Mouse (Mus musculus): ENCODE measurements around the gene Prdx5. TPM values are rescaled to one million over a fixed set of nuclear protein-coding genes. Genes with fewer than 3 reads are reported as not detected.
A peak's percentile ranks its signal among the peaks of the same experiment; 100 is the strongest.

Gene Prdx5
- polyA plus RNA-seq (2012; rRNA removed): 177 and 243 TPM in 2 replicates

DNA sequence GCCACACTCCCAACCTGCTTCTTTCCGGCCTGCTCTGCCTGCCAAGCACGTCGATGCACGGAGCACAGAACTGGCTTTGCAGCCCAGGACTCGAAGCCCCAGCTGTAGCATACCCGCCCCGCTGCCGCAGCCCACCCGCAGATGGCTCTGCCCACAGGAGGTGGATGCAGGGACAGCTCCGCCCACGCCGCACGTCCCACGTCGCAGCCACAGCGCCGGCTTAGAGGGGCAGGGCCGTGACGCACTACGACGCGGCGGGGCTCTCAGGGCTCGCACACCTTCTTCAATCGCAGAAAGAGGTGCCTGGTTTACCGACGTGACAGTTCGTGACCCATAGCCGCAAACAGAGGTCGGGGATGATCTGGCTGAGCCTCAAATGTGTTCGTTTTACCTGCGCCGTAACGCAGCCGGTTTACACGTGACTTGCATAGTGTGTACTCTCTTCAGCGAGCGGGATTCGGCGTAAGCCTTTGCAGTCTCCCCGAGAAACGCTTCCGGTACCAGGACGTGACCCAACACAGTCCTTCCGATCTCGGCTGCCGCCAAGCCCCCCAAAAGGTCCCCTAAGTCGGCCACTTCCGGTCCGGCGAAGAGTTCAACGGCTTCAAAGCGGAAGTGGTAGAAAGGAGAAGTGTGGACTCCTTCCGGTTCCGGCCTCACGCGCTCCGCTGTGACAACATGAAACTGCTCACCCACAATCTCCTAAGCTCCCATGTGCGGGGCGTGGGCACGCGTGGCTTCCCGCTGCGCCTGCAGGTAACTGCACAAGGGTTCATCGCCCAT is at the start of gene Prdx5, which contains the start of gene Trmt112:
Gene Prdx5 (minus strand): TSS at position 600 of the 783 bp plus-strand sequence.
Gene Trmt112 (plus strand): TSS at position 192 of the 783 bp plus-strand sequence.
- DNase-seq (ENCODE audit: low read depth, low spot score): peak; percentile 68
- under 1% methylated on average over 65 of the region's 65 CpGs for WGBS

DNA sequence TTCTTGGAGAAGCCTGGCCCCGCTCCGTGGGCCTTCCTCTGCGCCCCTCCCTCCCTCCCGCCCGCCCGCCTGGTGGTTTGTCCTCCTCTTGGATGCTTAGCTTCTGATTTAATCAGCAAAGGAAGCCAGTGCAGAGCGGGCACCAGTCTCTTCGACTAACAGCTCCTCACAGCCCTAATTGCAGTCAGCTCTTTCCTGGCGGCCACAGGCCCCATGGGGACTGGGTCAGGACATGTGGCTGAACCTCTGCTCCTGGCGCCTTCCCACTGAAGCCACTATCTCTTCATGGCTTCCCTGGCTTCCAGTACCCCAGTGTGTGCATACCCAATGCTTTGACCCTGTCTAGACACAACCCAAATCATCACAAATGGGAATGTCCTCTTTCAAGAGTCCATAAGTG is 46.6 kb upstream of the Prdx5 start:
- DNase-seq (ENCODE audit: low read depth, low spot score): no peak
- WGBS: 87% methylated on average over 10 of the region's 10 CpGs

DNA sequence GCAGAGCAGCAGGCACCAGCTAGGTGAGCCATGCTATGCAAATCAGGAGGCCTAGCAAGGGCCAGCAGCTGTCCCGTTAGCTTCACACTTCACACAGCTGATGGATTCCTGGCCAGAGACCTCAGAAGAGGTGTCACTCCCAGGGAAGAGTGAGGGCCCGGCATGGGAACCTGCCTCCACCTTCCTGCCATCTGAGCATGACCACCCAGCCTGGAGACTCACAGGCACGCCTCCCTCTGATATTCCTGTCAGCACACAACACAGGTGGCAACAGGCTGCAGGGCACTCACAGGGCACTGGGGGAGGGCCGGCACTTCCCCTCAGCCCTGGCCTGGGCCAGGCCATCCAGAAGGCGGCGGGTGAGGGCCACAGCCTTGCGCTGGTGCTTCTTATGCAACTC is 45.5 kb upstream of the Prdx5 start:
- WGBS: 81% methylated on average over 7 of the region's 7 CpGs
- DNase-seq (ENCODE audit: low read depth, low spot score): no peak

DNA sequence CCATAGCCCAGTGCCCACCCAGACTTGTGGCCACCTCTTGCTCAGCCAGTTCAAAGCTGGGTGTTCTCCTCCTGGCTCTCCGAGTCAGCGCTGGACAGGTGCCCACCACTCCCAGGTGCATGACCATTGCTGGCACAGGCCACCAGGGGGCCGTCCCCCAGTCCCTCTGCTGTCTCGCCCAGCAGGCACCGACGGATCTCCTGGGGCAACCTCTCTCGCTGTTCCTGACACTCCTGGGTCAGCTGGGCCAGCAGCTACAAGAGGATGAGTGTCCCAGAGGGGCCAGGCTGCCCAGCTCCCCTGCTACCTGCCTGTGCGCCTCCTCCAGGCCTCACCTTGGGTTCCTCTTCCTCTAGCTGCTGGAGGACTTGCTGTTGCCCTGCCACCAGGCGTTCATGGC is 44.1 kb upstream of the Prdx5 start:
- DNase-seq (ENCODE audit: low read depth, low spot score): no peak
- 18% methylated on average over 9 of the region's 9 CpGs for WGBS

DNA sequence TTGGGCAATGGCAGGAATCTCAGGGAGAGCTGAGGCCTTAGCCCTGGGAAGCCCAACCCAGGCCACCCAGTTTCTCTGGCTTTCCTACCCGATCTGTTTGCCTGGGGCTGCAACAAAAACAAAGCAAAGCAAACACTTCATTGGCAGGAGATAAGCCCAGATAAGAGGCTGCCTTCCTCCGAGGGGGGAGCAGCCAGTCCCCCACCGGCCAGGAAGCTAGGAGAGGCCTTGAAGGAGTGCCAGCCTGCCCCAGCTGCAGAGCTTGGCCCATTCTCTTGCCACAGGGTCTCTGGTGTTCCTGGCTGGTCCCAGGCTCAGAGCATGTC is 42.8 kb upstream of the Prdx5 start:
- no peak for DNase-seq (ENCODE audit: low read depth, low spot score)
- WGBS: 13% methylated on average over 3 of the region's 3 CpGs

DNA sequence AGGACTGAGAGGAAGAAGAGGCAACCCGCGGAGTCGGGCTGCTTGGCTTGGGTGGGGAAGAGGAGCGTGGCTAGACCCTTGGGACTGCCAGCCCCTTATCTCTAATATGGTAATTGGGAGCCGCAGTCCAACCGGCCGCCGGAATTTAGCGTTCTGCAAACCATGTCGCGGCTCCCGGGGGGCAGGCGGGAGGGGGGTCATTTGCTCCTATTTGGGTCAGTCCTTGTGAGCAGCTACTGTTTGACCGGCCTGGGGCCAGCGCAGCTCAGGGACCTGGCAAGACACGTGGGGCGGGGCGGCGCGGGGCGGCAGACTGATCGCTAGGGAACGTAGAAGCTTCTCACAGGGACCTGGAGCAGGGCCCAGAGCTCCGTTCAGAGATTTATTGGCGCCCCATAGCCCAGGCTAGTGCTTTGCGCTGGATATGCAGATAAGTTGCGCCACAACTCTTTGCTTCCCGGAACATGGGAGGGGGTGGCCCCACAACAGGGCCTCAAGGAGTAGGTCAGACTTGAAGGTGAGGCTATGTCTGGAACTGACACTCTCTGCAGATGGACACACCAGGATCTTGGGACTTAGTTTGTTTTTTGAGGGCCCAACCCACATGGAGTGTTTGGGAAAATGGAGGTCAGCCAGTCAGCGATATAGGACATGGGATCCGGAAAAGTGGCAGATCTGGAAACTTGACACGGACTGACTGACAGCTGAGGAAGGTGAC is 42.2 kb upstream of the Prdx5 start:
- no peak for DNase-seq (ENCODE audit: low read depth, low spot score)
- whole genome bisulfite sequencing: 1% methylated on average over 31 of the region's 31 CpGs

DNA sequence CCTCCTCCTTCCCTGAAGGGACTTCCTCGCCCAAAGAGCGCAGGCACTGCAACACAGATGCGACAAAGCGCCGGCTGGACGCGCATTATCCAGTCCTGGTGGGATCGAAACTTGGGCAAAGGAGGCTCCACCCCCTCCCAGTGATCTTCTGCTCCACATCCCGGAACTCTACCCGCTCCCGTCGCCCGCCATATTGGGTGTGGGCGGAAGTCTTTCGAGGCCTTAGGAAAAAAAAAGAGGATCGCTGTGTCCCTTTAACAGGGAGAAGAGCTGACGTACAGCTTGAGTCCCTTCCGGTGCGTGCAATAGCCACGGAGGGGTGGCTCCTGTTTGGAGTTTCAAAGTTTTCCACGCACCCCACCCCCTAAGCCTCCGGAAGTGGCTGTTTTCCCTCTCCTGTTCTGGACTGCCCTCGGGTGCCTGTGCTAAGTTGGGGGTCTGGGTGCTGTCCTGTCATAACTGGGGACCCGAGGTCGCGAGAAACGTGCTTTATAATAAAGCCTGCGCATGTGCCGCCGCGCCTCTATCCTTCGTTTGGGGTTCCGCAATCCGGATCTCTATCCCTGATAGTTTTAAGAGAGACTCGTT is 41.6 kb upstream of the Prdx5 start:
- under 1% methylated on average over 35 of the region's 35 CpGs for WGBS
- DNase-seq (ENCODE audit: low read depth, low spot score): peak; percentile 93

DNA sequence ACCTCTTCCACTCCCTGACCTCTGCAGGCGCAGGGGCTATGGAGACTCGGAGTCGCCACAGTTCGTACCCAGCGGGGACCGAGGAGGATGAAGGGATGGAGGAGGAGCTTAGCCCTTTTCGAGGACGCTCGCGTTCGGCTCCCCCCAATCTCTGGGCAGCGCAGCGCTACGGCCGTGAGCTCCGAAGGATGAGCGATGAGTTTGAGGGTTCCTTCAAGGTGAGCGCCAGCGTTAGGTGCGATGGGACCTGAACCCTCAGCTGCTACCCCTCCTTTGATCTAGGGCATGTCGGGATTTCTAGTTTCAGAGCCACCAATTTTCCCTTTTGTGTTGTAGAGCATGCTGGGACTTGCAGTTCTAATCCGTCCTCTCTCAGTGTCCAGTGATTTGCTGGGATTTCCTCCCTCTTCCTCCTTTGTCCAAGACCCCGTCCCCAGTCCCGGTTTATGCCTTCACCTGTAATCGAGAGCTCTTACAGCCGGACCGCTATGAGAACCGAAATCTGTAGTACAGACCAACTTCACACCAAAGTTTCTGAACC is 40.8 kb upstream of the Prdx5 start:
- WGBS: under 1% methylated on average over 28 of the region's 28 CpGs
- DNase-seq (ENCODE audit: low read depth, low spot score): no peak

DNA sequence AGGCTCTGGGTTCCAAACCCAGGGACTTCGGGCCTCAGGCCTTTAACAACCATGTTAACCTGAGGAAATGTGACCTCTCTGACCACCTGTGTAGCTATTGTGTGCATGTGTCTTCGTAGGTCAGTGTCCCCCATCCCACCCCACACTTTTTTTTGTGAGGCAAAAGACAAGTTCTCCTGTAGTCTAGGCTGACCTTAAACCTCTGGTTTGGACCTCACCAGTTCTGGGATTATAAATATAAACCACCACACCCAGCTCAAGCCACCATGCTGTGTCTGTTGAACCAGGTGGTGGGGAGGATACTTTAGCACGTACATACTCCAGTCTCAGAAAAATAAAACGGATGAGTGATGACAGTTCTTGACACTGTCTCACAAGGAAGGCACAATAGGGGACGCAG is 40.0 kb upstream of the Prdx5 start:
- DNase-seq (ENCODE audit: low read depth, low spot score): no peak
- WGBS: 44% methylated on average over 5 of the region's 5 CpGs

DNA sequence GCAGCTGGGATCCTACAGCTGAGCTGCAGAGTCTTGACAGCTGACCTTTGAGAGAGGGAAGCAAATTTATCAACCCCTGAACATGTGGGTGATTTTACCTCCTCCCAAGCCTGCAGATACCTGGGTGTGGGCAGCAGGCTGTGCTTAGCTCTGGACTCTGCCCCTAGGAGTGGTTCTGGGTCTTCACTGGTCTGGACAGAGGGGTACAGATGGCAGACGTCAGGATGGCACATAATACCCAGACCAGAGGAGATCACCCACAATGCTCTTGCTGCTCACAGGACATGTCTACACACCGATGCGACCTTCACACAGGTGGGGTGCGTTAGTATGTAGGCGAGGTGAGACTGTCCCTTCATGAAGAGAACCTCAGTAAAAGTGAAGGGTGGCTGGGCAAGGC is 39.6 kb upstream of the Prdx5 start:
- 45% methylated on average over 5 of the region's 5 CpGs for WGBS
- no peak for DNase-seq (ENCODE audit: low read depth, low spot score)

DNA sequence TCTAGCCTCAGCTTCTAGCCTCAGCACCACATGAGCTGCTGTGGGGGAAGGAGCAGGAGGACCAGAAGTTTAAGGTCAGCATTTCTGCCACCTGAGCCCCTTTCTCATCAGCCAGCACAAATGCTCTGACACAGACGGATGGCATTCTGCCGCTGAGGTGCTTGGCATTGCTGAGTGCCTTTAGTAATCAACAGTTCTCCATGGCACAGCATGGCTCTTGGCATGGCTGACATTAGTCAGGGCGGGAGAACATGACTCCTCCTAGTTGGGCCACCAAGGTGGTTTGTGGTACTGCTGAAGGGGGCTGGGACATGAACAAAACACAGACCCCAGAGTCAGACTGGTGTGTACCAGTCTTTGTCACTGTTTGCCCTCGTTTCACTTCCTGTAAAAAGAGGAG is 38.3 kb upstream of the Prdx5 start:
- WGBS: 89% methylated on average over 4 of the region's 4 CpGs
- DNase-seq (ENCODE audit: low read depth, low spot score): no peak

DNA sequence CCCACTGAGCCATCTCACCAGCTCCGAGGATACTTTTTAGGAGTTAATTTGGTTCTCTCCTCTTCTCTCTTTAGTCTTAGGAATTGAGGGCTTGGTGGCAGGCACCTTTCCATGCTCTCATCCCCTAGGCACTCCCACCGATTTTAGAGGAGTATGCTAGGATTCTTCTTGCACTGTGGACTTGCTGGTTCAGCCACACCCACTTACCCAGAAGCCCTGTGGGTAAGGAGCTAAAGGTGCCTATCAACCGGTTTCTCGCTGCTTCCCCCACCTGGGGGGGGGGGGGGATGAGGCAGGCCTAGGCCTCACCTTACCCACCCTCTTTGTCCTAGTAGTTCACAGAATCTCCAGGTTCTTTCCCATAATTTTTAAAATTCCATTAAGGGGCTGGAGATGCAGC is 37.8 kb upstream of the Prdx5 start:
- 57% methylated on average over 4 of the region's 4 CpGs for WGBS
- no peak for DNase-seq (ENCODE audit: low read depth, low spot score)

DNA sequence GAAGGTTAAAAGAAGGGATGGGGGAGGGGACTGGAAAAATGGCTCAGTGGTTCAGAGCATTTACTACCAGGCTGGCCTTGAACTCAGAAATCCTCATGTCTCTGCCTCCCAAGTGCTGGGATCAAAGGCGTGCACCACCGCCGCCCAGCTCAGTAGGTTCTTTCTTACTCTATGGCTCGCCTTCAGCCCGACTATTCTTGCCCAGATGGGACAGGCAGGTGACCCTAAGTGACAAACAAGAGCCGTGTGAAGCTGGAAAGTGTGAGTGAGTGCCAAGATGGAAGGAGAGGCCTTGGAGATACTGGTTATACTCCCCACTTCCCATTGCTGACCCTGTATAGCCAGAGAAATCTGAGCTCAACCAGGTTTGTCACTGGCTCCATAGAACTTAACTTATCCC is 33.8 kb upstream of the Prdx5 start:
- DNase-seq (ENCODE audit: low read depth, low spot score): no peak
- 90% methylated on average over 6 of the region's 6 CpGs for WGBS

DNA sequence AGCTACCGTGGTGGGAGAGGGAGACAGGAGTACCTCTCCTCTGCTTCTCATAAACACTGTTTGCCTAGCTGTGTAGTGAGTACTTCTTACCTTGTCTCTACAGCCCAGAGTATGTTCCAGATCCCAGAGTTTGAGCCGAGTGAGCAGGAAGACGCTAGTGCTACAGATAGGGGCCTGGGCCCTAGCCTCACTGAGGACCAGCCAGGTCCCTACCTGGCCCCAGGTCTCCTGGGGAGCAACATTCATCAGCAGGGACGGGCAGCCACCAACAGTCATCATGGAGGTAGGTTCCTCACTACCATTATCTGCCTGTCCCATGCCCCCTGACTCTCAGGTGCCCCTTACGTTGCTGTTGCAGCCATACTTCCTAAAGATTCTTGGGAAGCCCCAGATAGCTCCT is 32.9 kb upstream of the Prdx5 start:
- WGBS: 25% methylated on average over 5 of the region's 5 CpGs
- DNase-seq (ENCODE audit: low read depth, low spot score): no peak

DNA sequence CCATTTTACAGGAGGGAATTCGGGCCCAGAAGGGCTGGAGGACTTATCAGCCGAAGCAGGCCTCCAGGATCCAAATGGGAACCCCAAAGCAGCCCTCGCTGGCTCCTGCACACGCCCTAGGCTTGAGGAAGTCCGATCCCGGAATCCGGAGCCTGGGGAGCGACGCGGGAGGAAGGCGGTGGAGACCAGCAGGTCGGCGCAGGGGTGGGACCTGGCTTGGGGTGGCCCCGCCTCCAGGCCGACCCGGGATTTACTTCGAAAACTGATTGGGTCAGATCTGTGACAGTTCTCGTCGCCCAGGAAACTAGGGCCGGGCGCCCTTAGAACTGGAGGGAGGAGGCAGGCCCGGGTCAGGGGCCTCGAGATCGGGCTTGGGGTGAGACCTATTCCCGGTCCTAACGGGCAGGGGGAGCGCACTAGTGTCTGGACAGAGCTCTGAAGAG is 32.4 kb upstream of the Prdx5 start, which contains the start of gene Gpr137:
Gene Gpr137 (minus strand): TSS at position 232 of the 443 bp plus-strand sequence.
- DNase-seq (ENCODE audit: low read depth, low spot score): no peak

DNA sequence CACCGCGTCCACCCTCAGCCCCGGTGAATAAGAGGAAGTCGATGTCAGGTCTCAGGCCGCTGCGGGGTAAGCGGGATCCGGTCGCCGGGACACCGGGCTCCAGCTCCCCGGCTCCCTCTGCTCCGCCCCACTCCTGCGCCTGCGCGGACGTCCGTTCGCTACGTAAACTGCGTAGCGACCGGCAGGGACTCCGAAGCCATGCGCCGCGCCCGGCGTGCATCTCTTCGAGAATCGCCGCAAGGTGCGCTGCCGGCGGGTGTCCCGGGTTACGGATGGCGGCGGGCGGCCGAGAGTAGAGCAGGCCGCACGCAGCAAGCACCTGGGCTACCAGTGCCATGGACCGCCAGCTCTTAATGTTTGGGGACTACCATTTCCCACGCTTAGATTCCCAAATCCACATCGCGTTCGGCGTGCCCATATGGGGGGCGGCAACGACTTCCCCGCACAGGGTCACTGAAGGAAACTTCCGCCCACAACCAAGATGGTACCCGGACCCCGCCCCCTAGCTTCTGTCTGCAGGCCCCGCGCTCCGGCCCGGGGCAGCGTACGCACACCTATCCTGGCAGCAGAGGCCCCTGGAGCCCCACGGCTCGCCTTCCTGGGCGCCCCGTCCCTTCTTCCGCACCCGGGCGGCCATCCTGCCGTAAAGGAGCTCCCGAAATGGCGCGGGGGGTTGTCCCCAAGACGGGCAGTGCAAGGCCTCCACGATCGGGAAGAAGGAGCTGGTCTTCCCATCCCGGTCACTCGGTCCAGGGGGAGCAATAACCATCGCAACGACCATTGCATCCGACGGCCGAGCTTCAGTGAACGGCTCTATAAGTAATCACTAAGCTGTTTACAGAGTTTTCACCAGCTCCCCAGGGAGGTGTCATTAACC is 31.7 kb upstream of the Prdx5 start, which contains the start of gene Bad:
Gene Bad (plus strand): TSS at position 490 of the 877 bp plus-strand sequence.
- no peak for DNase-seq (ENCODE audit: low read depth, low spot score)
- WGBS: 1% methylated on average over 83 of the region's 83 CpGs

More for the DNA sequence above, 32.4 kb upstream of the Prdx5 start, which contains the start of gene Gpr137:
- WGBS: under 1% methylated on average over 27 of the region's 27 CpGs

DNA sequence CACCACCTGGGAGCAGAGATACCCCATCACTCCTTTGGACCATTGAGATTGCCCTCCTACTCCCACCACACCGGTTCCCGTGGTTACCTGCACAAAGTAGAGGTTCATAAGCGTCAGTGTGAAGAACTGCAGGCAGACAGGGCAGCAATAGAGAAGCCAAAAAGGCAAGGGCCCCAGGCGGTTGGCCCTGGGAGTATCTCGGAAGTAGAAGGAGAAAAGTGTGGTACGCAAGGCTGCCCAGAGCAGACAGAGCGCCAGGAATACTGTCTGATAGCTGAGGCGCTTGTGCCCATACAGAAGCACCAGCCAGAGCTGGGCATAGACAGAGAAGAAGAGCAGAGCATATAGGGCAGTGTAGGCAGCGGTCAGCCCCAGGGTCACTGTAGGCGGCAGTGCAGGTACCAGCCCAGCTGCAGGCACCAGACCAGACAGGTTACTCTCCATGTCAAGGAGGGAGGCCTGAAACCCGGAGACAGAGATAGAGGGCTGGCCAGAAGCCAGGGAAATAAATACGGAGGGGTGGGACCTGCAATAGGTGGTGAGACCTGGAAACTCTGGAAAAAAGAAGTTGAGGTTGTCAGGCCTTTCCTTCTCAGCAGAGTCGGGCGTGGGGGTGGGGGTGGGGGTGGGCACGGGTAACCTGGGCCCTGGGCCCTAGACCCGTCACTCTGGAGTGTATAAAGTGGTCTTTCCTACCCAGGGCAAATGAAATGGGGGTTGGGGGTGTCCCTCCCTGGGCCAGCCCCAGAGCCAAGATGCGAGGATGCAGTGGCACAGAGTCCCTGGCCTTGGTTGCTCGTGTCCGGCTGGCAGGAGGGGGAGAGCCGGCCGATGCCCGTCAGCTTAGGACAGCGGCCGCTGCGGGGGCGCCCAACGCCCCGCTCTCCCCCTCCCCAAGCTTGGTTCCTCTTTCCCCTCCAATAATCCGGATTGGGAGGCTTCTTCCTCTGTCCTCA is 30.8 kb upstream of the Prdx5 start:
- no peak for DNase-seq (ENCODE audit: low read depth, low spot score)

More for the DNA sequence above, 30.8 kb upstream of the Prdx5 start:
- 17% methylated on average over 29 of the region's 29 CpGs for WGBS
